Mouse (Mus musculus) T-helper 2 cell (primary cell): ENCODE measurements around the gene Ptprd.
"Not testable (repeated sequence)": the region's sequence is repeated elsewhere in the genome, so short reads cannot be mapped to it uniquely, and the experiment has no call there.

Source experiments
- in situ Hi-C: fragments of 300-600 bp; cut with MboI, MseI; formaldehyde crosslinking; loops from one replicate; pipeline ENCODE4 v1.15.1; 2025; ENCODE audit warnings: high pct_unique_total_duplicates

Gene Ptprd

DNA sequence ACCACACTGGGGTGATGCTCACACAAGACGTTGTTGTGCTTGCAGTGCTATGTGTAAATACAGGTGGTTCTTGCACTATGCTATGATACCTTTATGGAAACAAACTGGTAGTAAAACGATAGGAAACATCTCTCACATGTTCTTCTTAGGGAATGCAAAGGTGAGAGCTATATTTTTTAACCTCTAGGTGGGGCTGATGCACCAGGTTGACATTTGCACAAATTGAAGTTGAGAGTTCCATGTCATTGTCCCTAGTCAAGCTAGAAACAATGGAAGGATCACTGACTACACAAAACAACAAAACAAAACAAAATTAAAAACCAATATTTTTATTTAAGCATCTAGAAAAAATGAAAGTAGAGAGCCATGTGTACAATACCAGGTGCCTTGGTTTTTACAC lies 250.1 kb downstream of the Ptprd start:
- in situ Hi-C loops, result no loop called here

DNA sequence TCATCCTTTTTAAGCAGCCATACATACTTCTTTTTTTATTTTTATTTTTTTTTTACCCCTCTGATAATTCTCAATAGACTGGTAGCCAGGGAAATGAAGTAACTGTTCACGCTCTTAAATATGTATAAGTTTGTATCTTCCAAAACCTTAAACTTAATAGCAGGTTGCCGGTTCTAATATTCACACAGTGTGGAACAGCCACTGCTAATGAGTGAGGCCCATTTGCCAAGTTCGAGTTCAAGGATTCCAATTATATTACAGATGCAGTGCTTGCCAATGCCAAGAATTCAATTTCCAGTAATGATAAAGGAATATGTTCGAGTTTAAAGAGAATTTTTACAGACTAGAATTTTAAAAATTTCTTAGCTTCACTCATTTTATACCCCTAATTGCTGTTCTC lies 322.3 kb downstream of the Ptprd start:
- in situ Hi-C loops, result no loop called here

DNA sequence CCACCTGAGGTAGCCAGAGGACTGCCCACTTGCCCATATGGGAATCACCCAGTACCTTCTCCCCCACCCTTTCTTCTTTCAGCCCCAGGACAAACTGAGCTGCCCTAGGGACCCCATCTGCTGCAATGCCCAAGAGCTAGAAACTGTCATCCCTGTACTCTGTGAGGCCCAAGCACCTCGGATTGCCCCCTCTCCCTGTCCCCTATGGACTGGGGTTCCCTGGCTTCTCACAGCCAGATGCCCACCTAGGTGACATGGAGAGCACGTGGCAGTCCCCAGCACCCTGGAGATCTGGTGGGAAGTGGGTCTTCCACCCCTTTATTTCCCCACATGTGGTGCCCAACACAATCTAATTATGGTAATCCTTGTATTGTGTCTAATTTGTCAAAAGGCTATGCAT lies 331.5 kb downstream of the Ptprd start:
- in situ Hi-C loops, result no loop called here

DNA sequence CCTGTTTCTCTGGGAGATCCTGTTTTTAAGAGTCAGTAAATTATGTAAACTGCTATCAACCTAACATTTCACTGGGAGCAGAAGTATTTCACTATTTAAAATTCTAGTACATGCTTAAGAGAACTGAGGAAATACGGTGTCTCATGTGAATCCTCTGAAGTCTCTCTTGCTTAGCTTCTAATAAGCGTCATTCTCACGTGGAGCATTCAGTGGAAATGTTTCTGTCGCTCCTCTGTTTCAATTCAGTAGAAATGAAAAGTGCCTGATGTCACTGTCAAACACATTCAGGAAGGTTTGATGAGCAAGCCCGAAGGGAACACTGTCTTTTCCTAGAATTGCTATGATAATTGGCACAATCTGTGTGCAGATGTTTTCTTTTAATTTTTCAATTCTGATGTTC lies 350.5 kb downstream of the Ptprd start:
- in situ Hi-C loops, result no loop called here

DNA sequence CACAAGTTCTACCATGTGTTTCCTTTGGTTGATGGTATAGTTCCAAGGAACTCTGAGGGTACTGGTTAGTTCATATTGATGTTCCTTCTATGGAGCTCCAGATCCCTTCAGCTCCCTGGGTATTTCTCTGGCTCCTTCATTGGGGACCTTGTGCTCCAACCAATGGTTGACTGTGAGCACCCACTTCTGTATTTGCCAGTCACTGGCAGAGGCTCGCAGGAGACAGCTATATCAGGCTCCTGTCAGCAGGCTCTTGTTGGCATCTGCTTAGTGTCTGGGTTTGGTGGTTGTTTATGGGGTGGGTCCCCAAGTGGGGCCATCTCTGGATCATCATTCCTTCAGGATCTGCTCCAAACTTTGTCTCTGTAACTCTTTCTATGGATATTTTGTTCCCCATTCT lies 414.4 kb downstream of the Ptprd start:
- in situ Hi-C loops, result not testable (repeated sequence)

DNA sequence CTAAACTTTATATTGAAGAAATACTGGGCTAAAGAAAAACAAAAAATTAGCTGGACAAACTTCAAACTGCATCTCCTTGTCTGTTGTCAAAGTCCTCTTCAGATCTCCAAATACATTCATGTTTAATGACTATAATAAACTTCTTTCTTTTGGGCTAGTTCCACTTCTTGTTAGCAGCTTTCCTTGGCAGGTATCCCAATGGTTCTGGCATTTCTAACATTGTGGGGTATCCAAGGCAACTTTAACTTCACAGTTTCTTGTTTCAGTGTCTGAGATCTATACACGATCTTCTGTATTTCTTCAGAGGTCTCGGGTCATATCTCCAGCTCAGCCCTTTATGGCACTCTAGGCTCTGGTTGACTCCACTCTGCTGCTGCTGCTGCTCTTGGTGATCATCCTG lies 434.5 kb downstream of the Ptprd start:
- in situ Hi-C loops, result no loop called here

DNA sequence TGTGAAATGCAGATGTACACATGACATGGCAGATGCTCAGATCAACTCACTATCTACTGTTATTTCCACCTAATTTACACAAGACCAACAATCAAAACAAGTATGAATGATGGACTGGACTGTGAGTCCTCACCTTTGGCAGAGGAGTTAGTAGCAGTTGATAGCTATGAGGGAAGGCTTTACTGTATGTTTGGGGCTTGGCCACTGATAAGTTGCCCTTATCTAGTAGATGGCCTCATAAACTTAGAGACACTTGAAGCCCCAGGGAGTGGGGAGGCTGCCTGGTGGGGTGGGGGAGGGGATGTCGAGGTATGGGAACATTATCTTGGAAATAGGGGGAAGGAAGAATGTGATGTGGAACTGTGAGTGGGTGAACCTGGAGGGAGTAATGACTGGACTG lies 448.0 kb downstream of the Ptprd start:
- in situ Hi-C loops, result no loop called here

DNA sequence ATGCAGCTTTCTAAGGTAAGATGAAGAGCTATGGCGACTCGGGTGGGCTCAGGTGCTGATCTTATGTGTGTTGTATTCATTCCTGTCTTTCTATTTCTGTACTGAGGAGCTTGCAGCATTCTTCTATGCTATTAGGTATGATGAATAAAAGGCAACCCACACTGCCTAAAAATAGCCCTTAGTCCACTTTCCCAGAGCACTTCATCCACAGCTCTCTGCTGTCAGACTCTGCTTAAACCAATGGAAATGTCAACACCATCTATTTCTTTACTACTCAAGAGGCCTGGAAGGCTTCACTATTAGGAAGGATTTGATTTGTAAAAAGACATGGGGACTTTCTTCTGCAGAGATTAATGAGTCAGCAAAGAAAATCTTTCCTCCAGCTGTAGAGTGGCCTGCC lies 468.4 kb downstream of the Ptprd start:
- in situ Hi-C loops, result no loop called here

DNA sequence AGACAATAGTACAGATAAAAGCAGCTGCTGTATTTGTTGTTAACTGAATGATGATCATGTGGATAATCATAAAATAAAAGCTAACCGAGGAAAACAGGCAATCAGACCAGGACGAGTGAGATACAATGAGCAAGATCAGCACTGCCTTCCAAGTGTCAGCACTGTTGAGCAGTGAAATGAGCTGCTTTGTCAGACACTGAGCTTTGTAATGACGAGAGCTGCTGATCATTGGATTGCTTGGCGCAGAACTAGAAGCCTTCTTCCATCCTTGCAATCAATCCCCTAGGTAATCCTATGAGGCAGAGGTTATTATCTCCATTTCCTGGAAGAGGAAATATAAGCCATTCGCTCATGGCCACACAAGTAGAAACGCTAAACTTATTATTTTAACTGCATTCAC lies 489.9 kb downstream of the Ptprd start:
- in situ Hi-C loops, result no loop called here

DNA sequence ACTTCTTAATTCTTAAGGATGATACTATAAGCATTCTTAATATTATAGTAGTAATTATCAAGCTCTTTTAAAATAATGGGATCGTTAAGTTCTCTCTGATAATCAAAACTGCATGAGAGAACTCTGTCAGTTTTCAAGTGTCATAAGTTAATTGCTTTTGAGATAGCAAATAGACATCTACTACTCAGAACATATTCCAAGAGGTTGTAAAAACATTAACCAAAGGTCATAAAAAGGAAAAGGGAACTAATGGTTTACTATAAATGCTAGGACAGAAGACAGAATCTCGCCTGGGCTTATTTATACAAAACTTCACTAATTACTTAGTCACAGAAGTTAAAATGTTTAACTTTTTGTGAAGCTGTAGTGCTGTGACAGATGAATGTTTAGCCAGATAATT lies 494.0 kb downstream of the Ptprd start:
- in situ Hi-C loops, result no loop called here

DNA sequence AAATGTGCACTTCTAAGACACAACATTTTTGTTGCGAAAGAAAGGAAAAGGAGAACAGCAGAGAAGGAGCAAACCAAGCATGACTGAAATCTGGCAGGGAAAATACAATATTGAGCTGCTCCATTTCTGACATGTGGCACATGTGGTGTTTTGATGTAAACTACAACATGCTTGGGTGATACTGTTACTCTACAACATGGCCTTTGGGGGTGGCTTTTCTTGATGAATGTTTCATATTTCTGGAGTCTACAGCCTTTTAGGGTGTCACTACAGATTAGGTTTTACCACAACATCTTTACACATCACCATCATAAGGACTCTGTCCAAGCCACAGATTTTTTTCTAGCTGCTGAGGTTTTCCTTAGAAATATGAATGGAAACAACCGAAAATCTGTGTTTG lies 501.5 kb downstream of the Ptprd start:
- in situ Hi-C loops, result no loop called here

DNA sequence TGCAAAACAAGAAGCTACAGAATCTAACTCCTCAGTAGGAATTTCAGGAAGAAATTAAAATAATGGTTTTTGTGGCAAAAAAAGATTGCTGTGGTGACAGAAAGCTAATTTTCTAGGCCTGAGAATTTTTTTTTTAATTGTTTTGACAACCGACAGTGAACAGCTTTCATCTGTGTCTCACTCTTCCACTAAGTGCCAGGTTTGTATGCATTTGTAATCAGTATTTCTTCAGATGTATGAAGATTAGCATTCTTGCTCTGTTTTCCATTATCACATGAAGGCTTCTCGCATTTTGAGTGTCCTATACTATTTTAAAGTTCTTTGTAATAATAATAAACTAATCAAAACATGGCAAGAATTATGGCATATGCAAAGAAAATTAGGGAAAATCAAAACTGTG lies 513.5 kb downstream of the Ptprd start:
- in situ Hi-C loops, result no loop called here

DNA sequence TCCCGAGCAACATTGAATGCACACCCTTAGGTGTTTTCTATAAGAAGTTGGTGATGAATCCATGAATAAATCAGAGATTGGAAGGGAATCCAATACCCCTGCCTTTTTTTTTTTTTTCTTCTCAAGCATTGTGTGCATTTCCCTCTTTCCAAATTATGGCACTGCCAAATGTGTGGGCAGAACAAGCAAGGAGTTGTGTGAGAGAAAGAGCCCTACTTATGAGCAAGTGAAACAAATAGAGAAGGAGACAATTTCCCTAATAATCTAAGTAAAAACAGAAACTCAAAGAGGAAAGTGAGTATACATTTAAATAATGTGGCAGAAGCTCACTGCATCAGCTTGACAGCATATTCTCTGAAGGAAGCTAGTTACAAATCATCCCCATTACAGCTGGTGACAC lies 536.0 kb downstream of the Ptprd start:
- in situ Hi-C loops, result no loop called here

DNA sequence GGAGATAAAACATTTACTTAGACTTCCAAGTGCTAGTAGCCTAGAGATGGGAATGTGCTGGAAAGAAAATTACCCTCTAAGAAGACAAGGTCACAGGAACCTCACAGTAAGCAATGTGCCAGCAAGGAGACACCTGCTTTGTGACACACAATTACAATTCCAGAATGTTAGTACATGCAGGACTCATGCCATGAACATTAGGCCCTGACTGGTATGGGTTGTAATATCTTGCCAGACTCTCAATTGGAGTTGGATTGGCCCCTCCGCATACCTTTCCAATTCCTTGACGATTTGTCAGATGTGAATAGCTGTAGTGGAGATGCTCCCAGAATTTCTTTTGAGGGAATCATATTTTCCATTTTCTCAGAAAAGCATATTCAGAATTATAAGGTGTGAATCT lies 547.0 kb downstream of the Ptprd start:
- in situ Hi-C loops, result no loop called here

DNA sequence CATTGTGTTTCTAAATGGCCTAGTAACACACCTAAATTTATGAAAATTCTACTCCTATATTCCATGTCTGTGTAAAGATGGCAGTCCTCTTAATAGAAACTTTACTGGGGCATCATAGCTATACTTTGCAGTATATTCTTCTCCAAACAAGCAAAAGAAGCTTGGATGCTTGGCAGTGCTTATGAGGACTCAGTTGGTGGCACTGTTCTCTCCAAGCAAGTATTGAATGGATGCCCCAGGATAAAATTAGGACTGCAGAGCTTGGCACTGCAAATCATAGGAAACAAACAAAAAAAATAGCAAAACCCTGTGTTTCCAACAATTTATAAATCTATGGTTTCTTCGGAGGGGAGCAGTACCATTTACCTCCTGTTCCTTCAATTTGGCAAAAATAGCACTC lies 549.5 kb downstream of the Ptprd start:
- in situ Hi-C loops, result no loop called here

DNA sequence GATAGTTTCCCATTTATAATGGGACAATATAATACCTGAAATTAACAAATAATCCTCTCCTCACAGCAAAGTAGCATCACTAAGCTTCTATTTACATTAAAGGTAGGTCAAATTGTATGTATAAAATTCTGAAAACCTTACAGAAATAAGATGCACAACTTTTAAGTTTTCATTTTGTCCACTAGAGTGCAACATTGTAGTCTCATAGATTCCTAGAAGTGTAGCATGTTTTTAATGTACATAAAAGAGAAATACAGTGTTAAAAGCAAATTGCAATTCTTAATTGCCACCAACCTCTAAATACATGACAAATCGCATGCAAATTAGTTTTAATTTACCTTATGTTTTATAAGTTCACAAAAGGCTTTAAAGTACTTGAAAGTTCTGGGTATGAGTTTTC lies 556.1 kb downstream of the Ptprd start:
- in situ Hi-C loops, result no loop called here

DNA sequence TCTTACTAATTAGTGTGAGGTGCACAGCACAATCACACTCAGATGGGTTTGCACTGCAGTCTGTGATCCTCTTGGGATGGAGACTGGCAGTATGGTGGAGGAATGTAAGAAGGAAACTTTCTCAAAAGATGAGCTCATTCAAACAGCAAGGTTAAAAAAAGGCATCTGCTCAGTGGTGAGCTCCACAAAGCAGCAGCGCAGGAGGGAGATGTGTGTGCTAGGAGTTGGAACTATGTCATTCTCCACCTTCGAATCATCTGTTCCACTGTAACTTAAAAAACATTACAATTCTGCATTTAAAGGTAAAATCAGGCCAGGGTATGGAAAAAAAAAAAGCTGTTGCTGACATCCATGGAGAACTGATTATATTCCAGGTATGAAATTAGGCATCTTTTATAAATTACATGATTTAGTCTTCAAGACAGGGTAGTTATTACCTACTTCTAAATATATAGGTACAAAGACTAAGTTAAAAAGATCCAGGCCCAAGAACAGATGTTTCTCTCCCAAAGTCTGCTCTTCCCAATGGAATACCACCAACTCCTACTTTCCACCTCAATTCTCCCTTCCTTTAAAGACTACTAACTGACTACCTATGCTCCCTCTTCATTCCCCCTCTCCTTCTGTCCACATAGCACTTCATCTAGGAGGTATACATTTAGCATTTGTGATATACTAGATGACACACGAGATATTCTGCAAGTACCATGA lies 562.0 kb downstream of the Ptprd start:
- in situ Hi-C loops, result no loop called here

DNA sequence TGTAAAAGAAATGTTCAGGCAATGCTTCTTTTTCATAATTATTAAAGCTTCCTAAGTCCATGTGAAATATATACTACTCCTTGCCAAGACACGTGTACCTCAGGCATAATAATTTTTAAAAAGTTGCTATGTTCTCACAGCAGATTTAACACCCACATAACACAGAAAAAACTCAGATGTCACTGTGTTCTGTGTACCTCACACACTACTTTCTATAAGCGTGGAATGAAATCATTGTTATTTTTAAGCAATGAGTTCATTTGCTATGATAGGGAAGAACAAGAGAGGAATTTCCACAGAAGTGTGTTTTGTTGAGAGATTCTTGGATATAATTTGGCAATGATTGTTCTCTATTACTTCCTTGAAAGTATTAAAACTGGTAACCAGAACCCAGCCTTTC lies 562.9 kb downstream of the Ptprd start:
- in situ Hi-C loops, result no loop called here

DNA sequence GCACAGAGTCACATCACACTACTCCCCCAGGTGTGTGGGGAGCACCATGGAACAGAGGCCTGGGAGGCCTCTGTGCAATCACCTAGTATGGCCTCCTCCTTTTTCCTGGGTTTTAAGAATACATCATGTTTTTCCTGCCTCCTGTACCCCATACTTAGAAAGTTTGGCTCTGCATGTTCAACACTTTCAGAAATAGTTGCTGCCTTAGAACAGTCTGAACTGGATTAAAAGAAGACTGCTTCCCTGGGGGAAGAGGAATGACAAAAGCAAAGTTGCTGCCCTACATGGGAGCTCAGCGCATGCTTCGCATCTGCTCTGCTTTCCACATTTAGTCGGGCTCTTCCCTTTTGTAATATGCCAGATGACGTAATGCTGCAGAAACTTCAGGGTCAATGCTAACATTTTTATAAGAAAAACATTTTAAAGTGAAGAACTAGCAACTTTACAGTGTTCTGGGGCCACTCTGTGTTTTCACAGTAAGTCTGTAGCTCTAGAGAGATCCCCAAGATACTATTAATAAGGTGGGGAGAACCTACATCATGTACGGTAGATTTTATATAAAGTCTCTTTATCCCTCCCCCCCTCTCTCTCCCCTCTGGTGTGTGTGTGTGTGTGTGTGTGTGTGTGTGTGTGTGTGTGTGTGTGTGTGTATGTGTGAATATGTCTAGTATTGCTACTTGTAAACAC lies 564.2 kb downstream of the Ptprd start:
- in situ Hi-C loops, result no loop called here

DNA sequence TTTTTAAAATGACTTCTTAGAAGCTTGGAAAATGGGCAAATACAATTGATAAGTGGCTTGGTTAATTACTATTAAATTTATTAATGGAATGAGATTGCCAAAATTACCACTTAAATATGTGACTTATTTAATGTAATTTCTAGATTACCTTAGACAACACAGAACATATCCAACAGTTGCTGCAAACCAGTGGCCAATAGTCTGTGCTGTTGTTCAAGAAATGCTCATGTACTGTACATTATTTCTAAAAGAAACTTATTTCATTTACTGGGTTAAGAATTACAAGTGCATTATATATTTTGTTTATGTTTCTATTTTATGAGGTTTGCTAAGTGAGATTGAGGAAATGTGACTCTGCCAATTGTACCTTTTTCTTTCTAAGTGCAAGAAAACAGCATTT lies 567.3 kb downstream of the Ptprd start:
- in situ Hi-C loops, result no loop called here

DNA sequence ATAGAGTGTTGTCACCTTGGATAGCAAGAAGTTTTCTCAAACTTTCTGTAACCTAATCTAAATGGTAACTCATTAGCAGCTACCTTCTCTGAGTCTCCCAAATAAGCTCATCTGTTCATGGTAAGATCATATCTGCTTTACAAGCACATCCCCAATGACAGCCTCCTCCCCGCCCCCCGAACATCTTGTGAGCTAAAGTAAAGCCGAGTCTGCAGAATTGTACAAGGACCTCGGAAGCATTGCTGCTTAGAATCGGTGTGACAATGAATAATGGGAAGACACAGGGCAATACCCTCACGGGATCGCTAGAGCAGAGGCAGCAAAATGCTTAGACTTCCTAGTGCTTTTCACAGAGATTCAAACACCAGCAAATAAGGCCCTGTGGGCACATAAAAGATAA lies 571.7 kb downstream of the Ptprd start:
- in situ Hi-C loops, result no loop called here

DNA sequence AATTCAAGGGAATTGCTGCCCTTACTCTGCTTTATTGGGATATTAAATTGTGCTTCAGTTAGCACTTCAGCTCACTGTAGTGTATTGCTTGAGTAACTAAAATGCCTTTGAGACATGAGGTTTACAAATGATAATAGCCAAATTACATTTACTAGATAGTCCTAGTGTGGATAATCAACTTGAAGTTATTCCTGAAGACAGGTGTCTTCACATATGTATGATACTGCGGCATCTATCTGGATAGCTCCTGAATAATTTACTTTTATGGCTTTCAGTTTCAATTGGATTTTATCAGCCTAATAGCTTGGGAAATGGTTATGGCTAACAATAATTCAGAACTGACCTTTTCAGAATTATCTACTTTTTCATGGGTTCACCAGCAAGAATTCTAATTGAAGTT lies 598.6 kb downstream of the Ptprd start:
- in situ Hi-C loops, result no loop called here

DNA sequence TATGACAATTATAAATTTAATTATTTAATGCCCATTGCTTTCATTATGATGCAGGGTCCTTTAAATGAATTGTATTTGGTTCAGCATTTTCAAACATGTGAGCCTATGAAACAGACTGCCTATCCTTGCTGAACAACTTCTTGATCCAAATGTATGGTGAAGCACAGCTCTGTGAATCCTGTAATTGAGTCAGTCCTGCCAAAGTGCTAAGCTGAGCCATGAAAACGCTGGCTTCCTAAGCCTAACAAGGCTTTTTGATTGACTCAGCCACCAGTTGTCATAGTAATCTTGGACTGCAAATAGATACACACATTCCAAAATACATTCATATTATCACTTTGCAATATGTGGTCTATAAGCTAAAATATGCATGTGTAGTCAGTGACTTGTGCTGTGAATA lies 625.1 kb downstream of the Ptprd start:
- in situ Hi-C loops, result no loop called here

DNA sequence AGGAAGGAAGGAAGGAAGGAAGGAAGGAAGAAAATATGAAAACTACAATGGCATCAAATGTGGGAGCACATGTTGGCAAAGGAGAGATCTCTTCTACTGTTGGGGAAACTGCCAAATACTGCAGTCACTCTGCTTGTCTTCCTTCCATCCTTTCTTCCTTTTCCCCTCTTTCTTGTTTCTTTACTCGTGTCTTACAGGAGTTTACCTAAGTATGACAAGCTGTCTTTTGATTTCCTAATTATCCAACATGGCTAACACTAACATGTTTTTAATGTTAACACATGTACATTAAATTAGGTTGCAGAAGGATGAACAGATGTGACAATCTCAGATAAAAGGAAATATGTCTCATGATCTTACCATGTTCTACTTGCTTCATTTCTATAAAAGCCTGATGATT lies 625.5 kb downstream of the Ptprd start:
- in situ Hi-C loops, result no loop called here
